Mouse (Mus musculus) brown adipose tissue, adult 24 weeks (tissue): ENCODE measurements around the gene Pax5. TPM values are rescaled to one million over a fixed set of nuclear protein-coding genes. Genes with fewer than 3 reads are reported as not detected.
A peak's percentile ranks its signal among the peaks of the same experiment; 100 is the strongest.

Experiments
- H3K27ac ChIP-seq: fragments of 200-500 bp; replicated peaks from 2 replicates; pipeline ENCODE4 v1.5.1; 2012; ENCODE audit warnings: low read depth, mild to moderate bottlenecking, low read length
- H3K4me1 ChIP-seq: fragments of 200-500 bp; 2 replicates; pipeline ENCODE4 v1.6.1; 2012; ENCODE audit warnings: low read length, mixed read lengths; ENCODE audit not compliant: control insufficient read depth, insufficient read depth, insufficient read length
- H3K4me3 ChIP-seq: fragments of 200-500 bp; 2 replicates; pipeline ENCODE4 v1.5.1; 2012; ENCODE audit warnings: low read depth, mild to moderate bottlenecking, low read length, moderate library complexity; ENCODE audit not compliant: insufficient read depth
- polyA plus RNA-seq: library from polyadenylated mRNA; stranded (reverse); fragments of >200 nt; gene quantifications from 2 replicates; pipeline ENCODE4 v1.2.4, GENCODE M21; 2012; ENCODE audit not compliant: missing spikeins, insufficient read depth, insufficient read length

Pax5 gene
- polyA plus RNA-seq, 1 experiment, result not detected

DNA sequence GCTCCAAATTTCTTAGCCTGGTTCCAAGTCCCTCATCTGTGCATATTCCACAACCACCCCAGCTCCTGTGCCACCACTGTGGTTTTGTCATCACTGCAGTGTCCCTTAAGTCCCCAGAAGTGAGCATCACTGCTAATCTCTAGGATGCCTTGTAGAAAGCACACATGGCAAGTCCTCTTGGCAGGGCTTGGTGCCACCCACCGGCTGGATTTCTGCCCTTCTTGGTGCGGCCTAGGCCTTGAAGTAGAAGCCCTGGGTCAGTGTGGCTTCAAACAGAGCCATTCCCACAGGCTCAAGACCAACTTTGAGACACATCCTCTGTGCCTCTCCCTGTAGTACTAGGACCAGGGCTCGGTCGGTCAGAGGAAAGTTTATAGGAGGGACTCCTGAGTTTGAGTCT is 174.6 kb downstream of the Pax5 start:
- Histone ChIP-seq H3K4me3 (no peak overlapping the region), H3K4me1 (0 out of 2 replicates have a peak, but pooled peaks cover 2% of the 10 kb centered on the region), H3K27ac (no peak overlapping the region)

DNA sequence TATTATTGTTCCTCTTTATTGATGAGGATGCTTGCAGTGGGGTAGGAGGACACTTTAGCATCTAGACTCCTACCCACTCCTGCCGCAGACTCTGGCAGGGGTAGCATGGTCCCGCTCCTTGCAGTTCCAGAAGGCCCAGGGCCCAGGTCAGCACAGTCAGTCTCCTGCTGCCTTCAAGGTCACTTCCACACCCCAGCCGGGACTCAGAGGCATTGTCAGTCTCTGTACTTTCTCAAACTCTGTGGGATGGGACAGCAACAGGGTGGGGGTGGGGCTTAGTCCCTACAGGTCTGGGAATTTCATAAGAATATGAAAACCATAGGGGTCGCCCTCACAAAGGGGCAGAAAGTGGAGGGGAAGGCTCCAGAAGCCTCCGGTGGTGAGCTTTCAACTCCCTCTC is 177.0 kb downstream of the Pax5 start:
- Histone ChIP-seq H3K4me3 (no peak overlapping the region), H3K4me1 (0 out of 2 replicates have a peak, but pooled peaks cover 2% of the 10 kb centered on the region)

DNA sequence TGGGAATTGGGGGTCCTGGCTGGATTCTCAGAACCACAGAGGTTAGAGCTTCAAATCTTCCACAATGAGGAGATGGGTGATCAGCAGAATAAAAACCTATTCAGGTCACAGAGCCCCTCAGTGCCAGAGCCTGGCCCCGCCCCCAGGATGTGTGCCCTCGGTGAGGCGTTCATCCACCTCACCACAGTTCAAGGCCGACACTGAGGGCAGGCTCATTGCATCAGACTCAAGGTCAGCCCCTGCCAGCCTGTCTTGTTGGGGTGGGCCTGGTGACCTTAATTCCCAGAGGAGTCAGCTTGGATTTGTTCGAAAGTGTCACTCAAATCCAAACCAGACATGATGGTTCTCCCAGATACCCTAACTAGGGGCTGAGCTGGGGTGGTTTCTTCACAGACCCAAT is 177.6 kb downstream of the Pax5 start:
- Histone ChIP-seq H3K27ac (no peak overlapping the region), H3K4me3 (no peak overlapping the region), H3K4me1 (0 out of 2 replicates have a peak, but pooled peaks cover 2% of the 10 kb centered on the region)

More for the DNA sequence above, 177.0 kb downstream of the Pax5 start:
- H3K27ac ChIP-seq, result no peak overlapping the region

DNA sequence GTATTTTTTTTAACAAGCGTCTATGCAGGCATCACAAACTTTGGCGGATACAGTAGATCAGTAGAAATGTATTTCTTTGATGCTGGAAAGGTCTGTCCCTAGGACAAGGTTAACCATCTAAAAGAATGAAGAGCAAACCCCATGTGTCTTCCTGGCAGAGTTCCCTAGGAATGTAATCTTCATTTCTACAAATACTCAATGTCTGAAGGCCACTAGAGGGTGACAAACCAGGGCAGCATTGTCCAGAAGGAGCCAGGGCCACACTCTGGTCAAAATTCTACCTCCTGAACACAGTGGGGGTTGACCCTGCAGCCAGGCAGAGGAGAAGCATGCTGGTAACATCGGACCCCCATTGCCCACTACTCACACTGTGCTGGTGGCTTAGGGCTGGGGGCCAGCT is 185.0 kb downstream of the Pax5 start:
- Histone ChIP-seq H3K4me1 (no peaks in the 10 kb centered on the region), H3K27ac (no peak overlapping the region), H3K4me3 (no peak overlapping the region)

DNA sequence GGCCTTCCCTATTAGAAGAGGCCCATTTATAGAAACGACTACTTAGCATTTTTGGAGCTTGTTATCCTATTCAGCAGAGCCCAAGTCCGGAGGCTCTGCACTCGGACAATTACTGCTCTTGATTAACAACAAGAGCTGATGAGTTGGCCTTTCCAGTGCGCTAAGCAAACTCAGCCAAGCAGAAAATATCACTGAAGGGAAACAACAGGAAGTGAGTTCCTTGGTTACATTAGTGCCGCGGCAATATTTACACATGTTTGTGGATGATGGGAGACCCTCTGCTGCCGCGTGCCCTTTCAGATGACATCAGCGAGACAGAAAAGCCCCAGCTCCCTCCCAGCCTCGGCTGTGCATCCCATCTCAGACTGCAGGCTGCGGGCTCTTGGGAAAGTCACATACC is 191.4 kb downstream of the Pax5 start:
- no peaks in the 10 kb centered on the region for H3K4me1 ChIP-seq

DNA sequence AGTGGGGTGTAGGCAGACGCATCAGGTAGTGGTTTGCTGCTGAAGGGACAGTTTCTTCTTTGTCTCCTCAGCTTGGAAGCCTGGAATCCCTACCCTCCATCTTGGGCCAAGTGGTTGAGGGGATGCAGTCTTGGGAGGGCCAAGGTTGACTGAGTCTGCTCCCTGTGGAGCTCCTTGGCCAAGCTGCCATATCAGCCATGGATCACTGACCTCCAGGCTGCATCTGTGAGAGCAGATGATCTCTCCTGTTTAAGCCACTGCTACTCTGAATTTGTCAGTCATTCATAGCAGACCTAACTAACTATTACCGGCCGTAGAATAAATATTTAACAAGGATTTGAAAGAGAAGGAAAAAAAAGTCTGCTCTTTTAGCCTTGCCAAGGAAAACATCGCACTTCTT is 196.3 kb downstream of the Pax5 start:
- Histone ChIP-seq H3K4me1 (no peaks in the 10 kb centered on the region), H3K27ac (no peak overlapping the region), H3K4me3 (no peak overlapping the region)

More for the DNA sequence above, 191.4 kb downstream of the Pax5 start:
- Histone ChIP-seq H3K27ac (no peak overlapping the region), H3K4me3 (no peak overlapping the region)

DNA sequence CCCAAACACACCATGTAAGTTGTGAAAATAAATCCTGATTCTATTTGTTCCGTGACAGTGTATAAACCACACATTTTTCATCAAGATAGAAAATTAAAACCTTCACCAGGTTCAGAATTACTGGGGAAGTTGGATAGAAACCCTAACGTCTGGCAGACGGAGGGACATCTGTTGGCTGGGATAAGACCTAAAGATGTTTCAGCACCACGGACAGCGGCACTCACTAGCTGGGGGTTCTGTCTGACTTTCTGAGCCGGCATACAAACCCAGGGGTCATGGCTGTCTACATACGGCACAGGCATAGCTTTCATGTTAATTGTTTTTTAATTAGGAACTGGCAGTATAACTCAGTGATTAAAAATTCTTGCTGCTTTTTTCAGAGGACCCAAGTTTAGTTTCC is 198.6 kb downstream of the Pax5 start:
- H3K4me1 ChIP-seq, result no peaks in the 10 kb centered on the region
- no peak overlapping the region for H3K4me3 ChIP-seq
- H3K27ac ChIP-seq, result no peak overlapping the region

DNA sequence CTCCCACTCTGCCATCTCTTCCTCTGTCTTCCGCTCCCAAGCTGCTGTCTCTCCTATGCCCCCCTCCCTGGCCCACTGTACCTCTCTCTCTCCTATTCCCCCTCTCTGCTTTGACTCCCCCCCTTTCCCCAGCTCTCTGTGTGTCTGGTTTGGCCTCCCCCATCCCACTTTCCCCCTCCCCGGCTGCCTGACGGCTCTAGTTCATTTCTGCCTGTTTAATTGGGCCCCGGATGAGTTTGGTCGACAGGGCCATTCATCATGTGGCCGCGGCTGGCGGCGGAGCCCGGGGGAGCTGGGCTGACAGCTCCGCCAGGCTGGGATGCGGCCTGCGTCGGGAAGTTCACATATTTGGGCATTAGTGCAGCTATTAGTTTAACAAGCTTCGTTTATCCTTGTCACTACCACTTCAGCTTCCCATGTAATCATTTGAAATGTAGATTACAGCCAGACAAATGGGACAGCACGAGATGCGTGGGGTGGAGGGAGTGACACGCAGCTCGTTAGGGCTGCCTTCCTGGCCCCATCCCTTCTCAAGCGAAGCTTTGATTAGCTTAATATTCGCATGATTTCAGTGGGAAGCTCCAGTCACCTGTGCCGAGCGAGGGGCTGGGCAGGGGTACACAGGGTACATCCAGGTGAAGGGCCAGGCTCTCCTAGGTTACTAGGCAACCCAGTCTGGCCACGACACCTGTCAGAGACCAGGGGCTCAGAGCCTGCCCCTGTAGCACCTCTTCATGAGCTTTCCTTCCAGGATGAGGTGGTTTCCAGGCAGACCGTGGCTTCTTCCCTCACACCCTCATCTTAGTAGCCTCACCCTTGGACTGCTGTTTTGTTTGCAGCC is 201.7 kb downstream of the Pax5 start:
- Histone ChIP-seq H3K27ac (no peak overlapping the region), H3K4me3 (no peak overlapping the region), H3K4me1 (no peaks in the 10 kb centered on the region)

DNA sequence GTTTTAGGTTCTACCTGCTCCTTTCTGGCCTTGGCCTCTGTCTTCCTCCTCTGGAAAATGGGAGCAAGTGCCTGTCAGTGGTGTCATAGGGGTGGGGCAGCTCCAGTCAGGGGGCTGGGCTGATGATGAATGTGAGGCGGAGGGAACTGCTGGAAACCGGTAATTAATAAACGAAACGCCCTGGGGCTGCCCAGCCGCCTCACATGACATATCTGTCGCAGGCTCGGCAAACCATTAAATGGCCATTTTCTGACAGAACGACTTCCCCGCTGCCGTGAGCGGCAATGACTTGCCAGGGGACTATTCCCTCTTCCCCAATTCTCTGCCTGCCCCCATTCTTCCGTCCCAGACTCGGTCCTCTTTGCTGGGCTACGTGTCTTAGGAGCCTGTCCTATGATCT is 202.4 kb downstream of the Pax5 start:
- no peaks in the 10 kb centered on the region for H3K4me1 ChIP-seq
- no peak overlapping the region for H3K27ac ChIP-seq
- no peak overlapping the region for H3K4me3 ChIP-seq

DNA sequence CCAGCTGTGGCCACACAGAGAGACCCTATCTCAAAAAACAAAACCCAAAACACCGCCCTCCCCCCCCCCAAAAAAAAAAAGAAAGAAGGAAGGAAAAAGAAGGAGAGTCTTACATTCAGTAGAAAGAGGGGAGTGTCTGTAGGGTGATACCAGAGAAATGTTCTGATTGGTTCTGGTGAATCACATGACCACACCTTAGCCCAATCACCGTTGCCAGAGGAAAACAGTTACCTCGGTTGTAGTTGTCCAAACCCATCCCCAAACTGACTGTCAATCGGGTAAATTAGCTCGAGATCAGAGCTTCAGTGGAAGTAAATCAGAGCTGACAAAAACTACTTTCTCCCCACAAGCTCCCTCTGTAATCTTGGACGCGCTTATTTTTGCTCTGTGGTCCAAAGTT is 205.3 kb downstream of the Pax5 start:
- no peak overlapping the region for H3K4me3 ChIP-seq
- H3K4me1 ChIP-seq, result no peaks in the 10 kb centered on the region
- no peak overlapping the region for H3K27ac ChIP-seq

DNA sequence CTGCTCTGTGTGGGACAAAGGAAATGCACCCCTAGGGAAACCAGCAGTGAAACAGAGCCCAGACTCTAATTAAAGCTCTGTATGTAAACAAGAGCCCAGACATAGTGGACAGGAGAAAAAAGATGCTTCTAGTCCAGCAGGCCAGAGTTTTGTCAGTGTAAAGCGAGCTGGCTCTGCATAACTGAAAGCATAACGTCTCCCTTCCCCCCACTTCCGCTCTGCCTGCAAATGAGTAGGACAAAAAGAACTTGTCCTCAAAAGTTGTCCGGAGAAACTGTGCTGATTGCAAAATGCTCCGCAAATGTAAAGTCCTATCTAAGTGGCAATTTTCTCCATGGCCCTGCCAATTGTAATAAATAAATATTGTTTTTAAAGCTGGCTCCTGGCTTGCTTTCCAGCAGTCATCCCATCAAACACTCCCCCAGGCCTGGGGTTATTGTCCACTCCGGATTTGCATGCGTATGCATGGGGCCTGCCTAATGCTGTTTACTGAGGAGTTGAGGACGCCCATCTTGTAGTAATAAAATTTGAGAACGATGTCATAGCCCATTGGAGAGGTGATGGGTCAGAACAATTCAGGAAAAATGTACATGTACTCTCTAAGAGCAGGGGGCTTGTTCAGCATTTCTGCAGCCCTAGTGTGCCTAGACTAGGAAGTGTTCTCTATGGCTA is 208.0 kb downstream of the Pax5 start:
- Histone ChIP-seq H3K4me1 (no peaks in the 10 kb centered on the region), H3K4me3 (no peak overlapping the region), H3K27ac (no peak overlapping the region)

DNA sequence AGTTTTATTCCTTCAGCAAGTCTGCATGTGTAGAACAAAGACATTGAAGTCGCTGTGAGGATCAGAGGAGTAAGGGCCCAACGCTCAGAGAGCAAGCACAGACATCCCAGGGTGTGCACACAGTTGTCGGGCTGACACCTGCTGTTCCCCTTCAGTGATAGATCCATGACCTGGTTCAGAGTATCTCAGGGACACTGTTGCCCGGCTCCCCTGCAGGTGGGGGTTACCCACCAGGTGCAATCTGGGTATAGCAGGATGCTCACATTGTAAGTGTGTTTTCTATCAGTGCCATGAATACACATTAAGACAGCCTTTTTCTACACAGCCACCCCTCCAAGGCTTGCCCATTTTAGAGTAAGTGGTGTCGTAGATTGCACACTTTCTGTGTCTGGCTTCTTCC is 212.1 kb downstream of the Pax5 start:
- Histone ChIP-seq H3K4me1 (peaks cover 5% of the 10 kb centered on the region), H3K27ac (no peak overlapping the region), H3K4me3 (no peak overlapping the region)

DNA sequence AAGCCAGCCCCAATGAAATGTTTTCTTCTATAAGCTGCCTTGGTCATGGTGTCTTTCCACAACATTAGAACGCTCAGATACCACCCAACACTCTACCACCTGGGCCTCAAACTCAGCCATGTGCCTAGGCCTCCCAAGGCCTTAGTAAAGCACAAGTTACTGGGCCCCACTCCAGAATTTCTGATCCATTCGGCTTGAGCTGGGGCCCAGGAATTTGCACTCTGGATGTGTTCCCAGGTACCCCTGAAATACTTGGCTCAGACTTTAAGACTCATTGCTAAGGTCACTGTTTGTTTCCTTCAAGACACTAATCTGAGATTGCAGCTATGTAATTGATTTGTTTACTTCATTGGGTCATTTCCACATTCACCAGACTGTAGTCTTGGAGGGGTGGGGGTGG is 214.5 kb downstream of the Pax5 start:
- Histone ChIP-seq H3K27ac (peak overlapping the region; percentile 59), H3K4me1 (peaks cover 10% of the 10 kb centered on the region), H3K4me3 (no peak overlapping the region)

DNA sequence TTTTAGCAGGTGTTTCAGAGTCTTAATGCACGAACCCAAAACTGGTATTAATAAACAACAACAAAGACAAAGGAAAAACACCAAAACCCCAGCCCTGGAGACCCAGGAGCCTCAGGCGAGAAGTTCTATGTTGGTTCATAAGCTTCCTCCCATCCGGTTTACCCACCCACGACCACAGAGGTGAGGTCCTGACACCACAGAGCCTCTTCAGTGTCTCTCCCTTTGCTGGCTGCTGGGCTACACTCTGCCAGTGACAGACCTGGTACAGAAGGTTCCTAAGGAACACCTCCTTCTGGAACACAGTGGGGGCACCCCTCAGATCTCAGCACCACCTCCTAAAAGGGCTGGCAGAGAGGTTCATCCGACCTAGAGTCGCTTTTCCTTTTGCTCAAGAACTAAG is 216.5 kb downstream of the Pax5 start:
- Histone ChIP-seq H3K4me1 (peaks cover 11% of the 10 kb centered on the region), H3K4me3 (no peak overlapping the region), H3K27ac (no peak overlapping the region)

DNA sequence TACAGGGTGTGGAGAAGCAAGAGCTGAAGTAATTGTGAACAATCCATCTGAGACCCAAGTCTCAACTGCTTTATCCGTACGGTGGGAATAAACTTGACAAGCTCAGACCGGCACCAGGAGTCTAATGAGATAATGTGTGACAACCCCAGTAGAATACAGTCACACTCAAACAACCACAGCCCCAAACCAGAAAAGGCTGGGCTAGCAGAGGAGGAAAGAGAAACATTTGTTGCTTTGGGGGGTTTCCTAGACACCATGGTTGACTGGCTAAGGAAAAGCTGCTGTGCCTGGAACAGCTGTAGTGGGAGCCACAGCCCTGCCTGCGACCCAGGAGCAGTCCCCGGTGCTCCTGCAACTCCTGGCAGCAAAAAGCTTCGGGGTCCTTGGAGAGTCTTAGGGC is 219.4 kb downstream of the Pax5 start:
- Histone ChIP-seq H3K27ac (no peak overlapping the region), H3K4me1 (peaks cover 6% of the 10 kb centered on the region; the same call in 1 of the 2 replicates), H3K4me3 (no peak overlapping the region)

DNA sequence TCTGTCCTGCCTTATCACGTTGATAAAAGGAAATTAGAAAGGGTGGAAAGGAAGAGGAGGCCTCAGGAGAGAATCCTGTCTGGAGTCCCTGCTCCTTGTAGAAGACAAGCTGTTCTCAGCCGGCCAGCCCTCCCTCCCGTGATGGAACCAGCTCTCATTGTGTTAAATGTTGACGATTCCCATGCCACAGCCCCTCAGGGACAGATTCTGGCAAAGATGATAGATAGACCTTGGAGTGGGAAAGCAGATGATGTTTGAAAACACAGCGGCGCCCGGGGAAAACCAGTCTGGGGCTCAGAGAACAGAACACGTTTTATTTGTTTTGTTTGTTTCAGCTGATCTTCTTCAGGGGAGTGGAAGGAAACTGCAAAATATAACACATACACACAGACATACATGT is 221.6 kb downstream of the Pax5 start:
- Histone ChIP-seq H3K4me1 (peaks cover 6% of the 10 kb centered on the region; the same call in 1 of the 2 replicates), H3K4me3 (no peak overlapping the region), H3K27ac (peak overlapping the region; percentile 43; the same call in 1 of the 2 replicates)
